Mouse (Mus musculus) brain, embryonic 14.5 days (tissue): Measurements from ENCODE around the gene Zmynd8.

Source experiments
- CTCF ChIP-seq: fragments of 200-500 bp; IDR thresholded peaks from 2 replicates; pipeline ENCODE4 v1.5.1; 2012; ENCODE audit warnings: inconsistent platforms, mild to moderate bottlenecking, moderate library complexity, borderline replicate concordance; ENCODE audit not compliant: insufficient read depth, insufficient read length; ENCODE audit errors: extremely low read depth
- POLR2A ChIP-seq: fragments of 200-500 bp; IDR thresholded peaks from 2 replicates; pipeline ENCODE4 v1.6.1; 2012; ENCODE audit warnings: mild to moderate bottlenecking, inconsistent platforms, borderline replicate concordance; ENCODE audit not compliant: poor library complexity, insufficient read depth, insufficient read length, severe bottlenecking; ENCODE audit errors: extremely low read depth

DNA sequence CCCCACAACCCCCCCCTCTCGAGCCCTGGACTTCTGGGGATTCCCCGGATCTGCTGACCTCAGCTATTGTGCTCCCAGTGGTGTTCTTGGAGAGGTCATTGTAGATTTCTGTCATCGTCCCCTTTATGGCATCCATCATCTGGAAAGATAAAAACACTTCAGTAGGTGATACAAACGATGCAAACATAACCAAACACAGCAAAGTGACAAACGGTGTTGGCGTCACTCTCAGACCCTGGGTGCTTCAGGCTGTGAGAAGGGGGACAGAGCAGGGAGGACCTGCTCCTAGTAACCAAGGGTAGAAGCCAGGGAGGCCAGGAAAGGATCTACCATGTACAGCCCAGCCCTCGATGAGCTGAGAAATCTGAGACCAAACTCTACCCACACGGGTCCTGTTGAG is 100.9 kb downstream of the Zmynd8 start:
- TF ChIP-seq POLR2A: no peak
- no peak for TF ChIP-seq CTCF
